Mouse (Mus musculus) liver, embryonic 14.5 days (tissue): ENCODE data around the gene Cd2bp2. TPM values are rescaled to one million over a fixed set of nuclear protein-coding genes. Genes with fewer than 3 reads are reported as not detected.
"Not testable (repeated sequence)": the region's sequence is repeated elsewhere in the genome, so short reads cannot be mapped to it uniquely, and the experiment has no call there.

Experiments used
- ATAC-seq: fragments of 200-750 bp; cut with Nextera tagmentation; 2 replicates; pipeline ENCODE4 v1.8.0; 2017; ENCODE audit warnings: moderate number of reproducible peaks, mild to moderate bottlenecking, moderate library complexity; ENCODE audit not compliant: insufficient read depth
- DNase-seq, 3 experiments: peaks; one replicate each; pipeline ENCODE4 v3.0.0-alpha.2; 2012 to 2013; ENCODE audit warnings: low read depth in 3 of 3, low spot score in 3 of 3
- H3K27ac ChIP-seq: fragments of 300-500 bp; sonication (generic); 2 replicates; pipeline ENCODE4 v1.5.1; 2014; ENCODE audit warnings: moderate library complexity, mild to moderate bottlenecking, control low read depth, inconsistent platforms
- H3K27me3 ChIP-seq: fragments of 300-500 bp; sonication (generic); 2 replicates; pipeline ENCODE4 v1.6.1; 2014; ENCODE audit warnings: mild to moderate bottlenecking, low read length, moderate library complexity; ENCODE audit not compliant: control insufficient read depth, insufficient read depth
- H3K36me3 ChIP-seq: fragments of 300-500 bp; sonication (generic); replicated peaks from 2 replicates; pipeline ENCODE4 v1.6.1; 2014; ENCODE audit warnings: low read depth; ENCODE audit not compliant: control insufficient read depth, insufficient read depth
- H3K4me1 ChIP-seq, 2 experiments: fragments of 200-500 bp in 1 of 2; fragments of 300-500 bp in 1 of 2; sonication (generic) in 1 of 2; replicated peaks; 2 replicates each; pipeline ENCODE4 v1.6.1; 2012 to 2014; ENCODE audit warnings: antibody characterized with exemption in 1 of 2, inconsistent platforms in 1 of 2, low read length in 1 of 2; ENCODE audit not compliant: control insufficient read depth in 2 of 2, insufficient read depth in 2 of 2
- H3K4me2 ChIP-seq: fragments of 300-500 bp; sonication (generic); 2 replicates; pipeline ENCODE4 v1.6.1; 2014; ENCODE audit warnings: low read depth, mild to moderate bottlenecking, control low read depth, moderate library complexity
- H3K4me3 ChIP-seq, 2 experiments: fragments of 200-500 bp in 1 of 2; fragments of 300-500 bp in 1 of 2; sonication (generic) in 1 of 2; 2 replicates each; pipeline ENCODE4 v1.5.1; 2012 to 2014; ENCODE audit warnings: low read depth in 2 of 2, low read length in 2 of 2, mild to moderate bottlenecking in 2 of 2, control low read depth in 1 of 2, inconsistent platforms in 1 of 2, moderate library complexity in 1 of 2; ENCODE audit not compliant: insufficient read depth in 1 of 2
- H3K9ac ChIP-seq: fragments of 300-500 bp; sonication (generic); replicated peaks from 2 replicates; pipeline ENCODE4 v1.6.1; 2014; ENCODE audit warnings: mild to moderate bottlenecking, control low read depth, moderate library complexity
- H3K9me3 ChIP-seq: fragments of 300-500 bp; sonication (generic); 2 replicates; pipeline ENCODE4 v1.6.1; 2016; ENCODE audit warnings: low read length, mixed read lengths; ENCODE audit not compliant: control insufficient read depth
- CTCF ChIP-seq: IDR thresholded peaks from 2 replicates; pipeline ENCODE4 v1.5.1; 2016; ENCODE audit warnings: antibody characterized with exemption, low read depth, control low read depth
- EP300 ChIP-seq: IDR thresholded peaks from 2 replicates; pipeline ENCODE4 v1.6.1; 2016; ENCODE audit warnings: antibody characterized with exemption, low read depth
- WGBS: fragments of 180-500 bp; shearing (Covaris S2); extraction: QIAGEN DNeasy Blood & Tissue Kit; methylation state at CpG from one replicate; pipeline ENCODE4 v1.1.7; 2014; ENCODE audit not compliant: insufficient replicate concordance; 5-methylcytosine and 5-hydroxymethylcytosine counted together
- polyA plus RNA-seq, 2 experiments: library from polyadenylated mRNA; depleted of rRNA in 1 of 2; stranded (reverse) in 1 of 2; unstranded in 1 of 2; fragments of >200 nt; fragmentation: Nextera tagmentation in 1 of 2; extraction: Ambion mirVana in 1 of 2; gene quantifications; 2 replicates each; pipeline versions ENCODE4 v1.2.1 to v1.2.3; 2012 to 2014

The Cd2bp2 gene
- polyA plus RNA-seq, 2 experiments = 18.4 to 27.6 TPM

DNA sequence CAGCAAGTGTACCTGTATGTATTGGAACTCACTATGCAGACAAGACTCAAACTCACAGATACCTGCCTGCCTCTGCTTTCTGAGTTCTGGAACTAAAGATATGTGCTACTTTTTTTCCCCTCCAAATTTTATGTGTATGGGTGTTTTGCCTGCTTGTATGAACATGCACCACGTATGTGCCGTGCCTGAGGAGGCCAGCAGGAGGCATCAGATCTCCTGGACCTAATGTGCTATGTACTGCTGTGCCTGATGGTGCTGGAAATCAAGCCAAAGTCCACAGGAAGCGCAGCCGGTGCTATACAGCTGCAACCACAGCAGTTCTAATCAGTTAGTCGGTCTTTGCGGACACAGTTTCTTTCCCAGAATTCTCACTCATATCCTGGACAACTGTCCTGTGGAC lies 12.0 kb downstream of the Cd2bp2 start:
- DNase-seq (no peak), ATAC-seq (peak; percentile 78)
- 56% methylated on average over 6 of the region's 6 CpGs for WGBS
- Histone ChIP-seq H3K4me2 (peak overlapping the region; percentile 22; the same call in 1 of the 2 replicates), H3K9ac (no peak overlapping the region), H3K4me3 (no peak overlapping the region), H3K4me1 (peaks cover 24 to 34% of the 10 kb centered on the region in 2 experiments), H3K36me3 (no peaks in the 10 kb centered on the region), H3K27me3 (no peaks in the 10 kb centered on the region), H3K27ac (peak overlapping the region; percentile 33), H3K9me3 (no peaks in the 10 kb centered on the region)
- TF ChIP-seq EP300 (no peak), CTCF (peak; percentile 79)

GRCm38 (mm10) chr7:127183345-127183744 lies 12.5 kb downstream of the Cd2bp2 start:
- TF ChIP-seq EP300 = peak; percentile 94
- TF ChIP-seq CTCF = no peak
- 11% methylated on average over 8 of the region's 8 CpGs for WGBS
- Histone ChIP-seq H3K9ac (no peak overlapping the region), H3K4me3 (no peak overlapping the region), H3K36me3 (no peaks in the 10 kb centered on the region), H3K27me3 (no peaks in the 10 kb centered on the region), H3K9me3 (no peaks in the 10 kb centered on the region), H3K4me2 (peak overlapping the region; percentile 22; the same call in 1 of the 2 replicates), H3K27ac (peak overlapping the region; percentile 60), H3K4me1 (peaks cover 24 to 34% of the 10 kb centered on the region in 2 experiments)
- peak; percentile 56 to 62 (median 59) for DNase-seq
- peak; percentile 86 for ATAC-seq

GRCm38 (mm10) chr7:127181724-127182123 lies 14.1 kb downstream of the Cd2bp2 start:
- ATAC-seq, H3K9me3 ChIP-seq, H3K4me2 ChIP-seq, DNase-seq, H3K36me3 ChIP-seq, H3K9ac ChIP-seq, H3K27me3 ChIP-seq, H3K27ac ChIP-seq, H3K4me3 ChIP-seq: not testable (repeated sequence)
- 18% methylated on average over 3 of the region's 3 CpGs for WGBS
- H3K4me1 ChIP-seq = peaks cover 24 to 38% of the 10 kb centered on the region in 2 experiments

DNA sequence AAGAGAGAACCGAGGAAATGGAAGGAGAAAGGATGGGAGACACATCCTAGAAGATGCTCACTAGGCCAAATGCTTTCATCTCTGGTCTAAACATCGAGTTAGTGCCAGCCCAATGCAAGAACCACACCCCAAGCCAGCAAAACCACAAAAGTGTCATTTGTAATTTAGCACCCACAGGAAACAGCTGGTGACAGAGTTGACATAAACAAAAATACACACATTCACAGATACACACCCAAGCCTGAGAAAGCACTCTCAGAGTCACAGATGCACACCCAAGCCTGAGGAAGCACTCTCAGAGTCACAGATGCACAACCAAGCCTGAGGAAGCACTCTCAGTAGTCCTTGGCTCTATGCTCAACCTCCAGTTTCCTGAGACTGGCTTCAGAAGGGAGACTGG lies 15.1 kb downstream of the Cd2bp2 start:
- WGBS = 31% methylated on average over 2 of the region's 2 CpGs
- Histone ChIP-seq H3K4me1 (peaks cover 24 to 38% of the 10 kb centered on the region in 2 experiments), H3K9ac (no peak overlapping the region), H3K9me3 (no peaks in the 10 kb centered on the region), H3K36me3 (no peaks in the 10 kb centered on the region), H3K4me2 (no peak overlapping the region), H3K27ac (no peak overlapping the region), H3K27me3 (no peaks in the 10 kb centered on the region), H3K4me3 (no peak overlapping the region)
- DNase-seq (no peak), ATAC-seq (no peak)
- TF ChIP-seq EP300 = no peak
- TF ChIP-seq CTCF = no peak

DNA sequence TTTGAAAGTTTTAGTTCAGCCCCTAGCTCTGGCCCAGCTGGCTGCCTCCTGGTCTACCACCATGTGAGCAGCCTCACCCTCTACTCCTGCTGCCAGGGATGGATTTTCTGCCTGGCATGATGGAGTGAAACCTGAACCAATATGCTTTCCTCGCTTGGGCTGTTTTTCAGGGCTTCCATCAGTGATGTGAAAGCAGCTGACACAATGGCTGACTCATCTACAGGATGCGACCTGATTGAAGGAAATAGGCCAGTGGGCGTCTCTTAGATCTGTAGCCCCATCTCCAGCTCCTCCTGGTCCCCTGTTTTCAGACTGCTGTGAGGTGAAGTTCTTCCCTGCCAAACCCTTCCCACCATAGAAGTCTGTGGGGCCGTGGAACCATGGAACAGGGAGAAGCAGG lies 18.9 kb downstream of the Cd2bp2 start:
- no peak overlapping the region for H3K9ac ChIP-seq
- no peak overlapping the region for H3K4me2 ChIP-seq
- no peaks in the 10 kb centered on the region for H3K9me3 ChIP-seq
- ATAC-seq = no peak
- no peak overlapping the region for H3K4me3 ChIP-seq
- peaks cover 4 to 14% of the 10 kb centered on the region in 2 experiments for H3K4me1 ChIP-seq
- no peaks in the 10 kb centered on the region for H3K27me3 ChIP-seq
- no peaks in the 10 kb centered on the region for H3K36me3 ChIP-seq
- no peak overlapping the region for H3K27ac ChIP-seq
- DNase-seq = no peak
- TF ChIP-seq EP300 (no peak), CTCF (no peak)
- WGBS = 57% methylated on average over 4 of the region's 4 CpGs
